Mouse (Mus musculus) CH12.LX (cell line): ENCODE results near the gene Ssbp2. TPM values are rescaled to one million over a fixed set of nuclear protein-coding genes. Genes with fewer than 3 reads are reported as not detected.

Experiments
- DNase-seq: peaks from one replicate; pipeline ENCODE4 v3.0.0-alpha.2; 2013; ENCODE audit errors: extremely low read depth
- H3K27ac ChIP-seq: 2 replicates; pipeline ENCODE4 v1.5.1; 2012; ENCODE audit warnings: low read depth, mild to moderate bottlenecking, control low read depth, moderate library complexity; ENCODE audit not compliant: insufficient read depth
- H3K27me3 ChIP-seq: replicated peaks from 2 replicates; pipeline ENCODE3; 2012; ENCODE audit warnings: inconsistent platforms
- H3K36me3 ChIP-seq, 2 experiments: replicated peaks in 1 of 2; 2 replicates each; pipeline versions ENCODE3 to v1.6.1; 2012; ENCODE audit warnings: inconsistent platforms in 1 of 2, low read length in 1 of 2, mild to moderate bottlenecking in 1 of 2, mixed read lengths in 1 of 2, moderate library complexity in 1 of 2; ENCODE audit not compliant: control insufficient read depth in 1 of 2, insufficient read depth in 1 of 2
- H3K4me1 ChIP-seq, 2 experiments: 2 replicates each; pipeline ENCODE4 v1.6.1; 2012; ENCODE audit warnings: inconsistent platforms in 1 of 2, moderate library complexity in 1 of 2; ENCODE audit not compliant: insufficient read depth in 2 of 2, control insufficient read depth in 1 of 2
- H3K4me2 ChIP-seq: 2 replicates; pipeline ENCODE4 v1.6.1; 2012; ENCODE audit warnings: low read depth, mild to moderate bottlenecking, control low read depth; ENCODE audit not compliant: poor library complexity, insufficient read depth, severe bottlenecking
- H3K4me3 ChIP-seq, 3 experiments: fragments of 150-350 bp in 1 of 3; sonication (generic) in 1 of 3; replicated peaks in 1 of 3; 2 replicates each; pipeline versions ENCODE3 to v1.5.1; 2011 to 2012; ENCODE audit warnings: low read depth in 2 of 3, low read length in 2 of 3, mild to moderate bottlenecking in 2 of 3, moderate library complexity in 2 of 3, control low read depth in 1 of 3, improper control_type of control experiment in 1 of 3, inconsistent platforms in 1 of 3, mixed read lengths in 1 of 3; ENCODE audit not compliant: poor library complexity in 1 of 3
- H3K79me2 ChIP-seq: replicated peaks from 2 replicates; pipeline ENCODE4 v1.6.1; 2012; ENCODE audit warnings: mild to moderate bottlenecking, moderate library complexity; ENCODE audit not compliant: control insufficient read depth, poor library complexity, insufficient read depth, severe bottlenecking; ENCODE audit errors: extremely low read depth
- H3K9ac ChIP-seq: 2 replicates; pipeline ENCODE4 v1.6.1; 2012; ENCODE audit warnings: low read depth, mild to moderate bottlenecking, control low read depth, moderate library complexity; ENCODE audit not compliant: insufficient read depth
- H3K9me3 ChIP-seq: replicated peaks from 2 replicates; pipeline ENCODE3; 2012; ENCODE audit warnings: low read length, inconsistent platforms, mixed read lengths
- CTCF ChIP-seq, 2 experiments: IDR thresholded peaks in 1 of 2; conservative IDR thresholded peaks in 1 of 2; 2 replicates each; pipeline ENCODE4 v1.5.1; 2011 to 2012; ENCODE audit warnings: low read depth in 2 of 2, low read length in 2 of 2, improper control_type of control experiment in 1 of 2, inconsistent platforms in 1 of 2, mild to moderate bottlenecking in 1 of 2, moderate library complexity in 1 of 2
- EP300 ChIP-seq: IDR thresholded peaks from 2 replicates; pipeline ENCODE4 v1.6.1; 2011; ENCODE audit warnings: low read length, improper control_type of control experiment
- ETS1 ChIP-seq: conservative IDR thresholded peaks from 2 replicates; pipeline ENCODE4 v1.6.1; 2012; ENCODE audit warnings: low read depth, mild to moderate bottlenecking, inconsistent platforms, low read length, improper control_type of control experiment, moderate library complexity
- HCFC1 ChIP-seq: IDR thresholded peaks from 2 replicates; pipeline ENCODE4 v1.6.1; 2012; ENCODE audit warnings: low read depth, mild to moderate bottlenecking, inconsistent platforms, low read length, improper control_type of control experiment
- MAX ChIP-seq: IDR thresholded peaks from 2 replicates; pipeline ENCODE4 v1.6.1; 2011; ENCODE audit warnings: low read length, improper control_type of control experiment
- MXI1 ChIP-seq: IDR thresholded peaks from 2 replicates; pipeline ENCODE4 v1.6.1; 2011; ENCODE audit warnings: mild to moderate bottlenecking, low read depth, low read length, improper control_type of control experiment
- POLR2AphosphoS2 ChIP-seq: IDR thresholded peaks from 2 replicates; pipeline ENCODE4 v1.6.1; 2011; ENCODE audit warnings: low read depth, low read length, improper control_type of control experiment
- UBTF ChIP-seq: IDR thresholded peaks from 2 replicates; pipeline ENCODE4 v1.6.1; 2012; ENCODE audit warnings: low read depth, mild to moderate bottlenecking, inconsistent platforms, low read length, improper control_type of control experiment, moderate library complexity
- USF1 ChIP-seq: IDR thresholded peaks from 2 replicates; pipeline ENCODE4 v1.6.1; 2014; ENCODE audit warnings: low read depth, mild to moderate bottlenecking, inconsistent platforms, low read length, improper control_type of control experiment
- USF2 ChIP-seq: conservative IDR thresholded peaks from 2 replicates; pipeline ENCODE4 v1.6.1; 2011; ENCODE audit warnings: low read depth, low read length, improper control_type of control experiment
- ZKSCAN1 ChIP-seq: IDR thresholded peaks from 2 replicates; pipeline ENCODE4 v1.6.1; 2012; ENCODE audit warnings: low read depth, inconsistent platforms, low read length, improper control_type of control experiment, borderline replicate concordance
- dilution Hi-C: fragments of 300-500 bp; cut with MboI; formaldehyde crosslinking; loops from 2 replicates; pipeline ENCODE4 v1.14.3; 2020; ENCODE audit warnings: low sequenced_read_pairs; ENCODE audit not compliant: extremely low pct_unique_long_range_greater_than_20kb, extremely low pct_ligation_motif_present
- in situ Hi-C: fragments of 300-500 bp; cut with MboI; formaldehyde crosslinking; loops from 3 replicates; pipeline ENCODE4 v1.14.3; 2019; ENCODE audit warnings: low sequenced_read_pairs, low pct_ligation_motif_present, low pct_unique_long_range_greater_than_20kb, mixed read lengths
- polyA plus RNA-seq: library from polyadenylated mRNA; unstranded; fragments of >175 nt; gene quantifications from 2 replicates; pipeline ENCODE4 v1.2.1, GENCODE M21; 2012; ENCODE audit warnings: low read depth; ENCODE audit not compliant: insufficient read length
- total RNA-seq, 2 experiments: library from RNA; depleted of rRNA; stranded (reverse); fragments of 300-350 nt in 1 of 2; fragments of >200 nt in 1 of 2; gene quantifications; 2 replicates each; pipeline ENCODE4 v1.2.3; 2012 to 2014

The Ssbp2 gene
- total and polyA plus RNA-seq, 3 experiments, result 1.9 to 3.6 (median 1.9) TPM

- H3K9me3 ChIP-seq, result no peaks in the 10 kb centered on the region
- H3K4me1 ChIP-seq, result no peaks in the 10 kb centered on the region
- H3K27ac ChIP-seq, result no peak overlapping the region
- no peaks in the 10 kb centered on the region for H3K27me3 ChIP-seq
- H3K79me2 ChIP-seq, result no peaks in the 10 kb centered on the region
- no peak for TF ChIP-seq ZKSCAN1
- no peak overlapping the region for H3K9ac ChIP-seq
- no peaks in the 10 kb centered on the region for H3K36me3 ChIP-seq
- H3K4me3 ChIP-seq, result no peak overlapping the region
- dilution Hi-C loops, result no loop called here
- in situ Hi-C loops, result no loop called here
- H3K4me2 ChIP-seq, result no peak overlapping the region
- no peak for DNase-seq
These were observed 156.8 kb downstream of the Ssbp2 start for GRCm38 (mm10) chr13:91616876-91617275.

GRCm38 (mm10) chr13:91619431-91619830 is 159.3 kb downstream of the Ssbp2 start:
- in situ Hi-C loops (no loop called here), dilution Hi-C loops (no loop called here)
- Histone ChIP-seq H3K4me3 (no peak overlapping the region), H3K9ac (no peak overlapping the region), H3K4me1 (no peaks in the 10 kb centered on the region), H3K9me3 (no peaks in the 10 kb centered on the region), H3K27ac (no peak overlapping the region), H3K4me2 (no peak overlapping the region), H3K36me3 (no peaks in the 10 kb centered on the region), H3K27me3 (no peaks in the 10 kb centered on the region), H3K79me2 (no peaks in the 10 kb centered on the region)
- TF ChIP-seq EP300, result no peak
- no peak for TF ChIP-seq MXI1
- TF ChIP-seq MAX, result no peak
- TF ChIP-seq ZKSCAN1, result no peak
- TF ChIP-seq UBTF, result no peak
- TF ChIP-seq POLR2AphosphoS2, result no peak
- no peak for TF ChIP-seq CTCF (conservative IDR thresholded peaks at IDR 0.05 in 1 of 2, IDR thresholded peaks at IDR 0.05 in 1 of 2; ENCODE audit: low read depth in 2 of 2, low read length in 2 of 2)
- TF ChIP-seq USF1, result no peak
- TF ChIP-seq USF2, result no peak
- no peak for DNase-seq

- Histone ChIP-seq H3K27ac (no peak overlapping the region), H3K79me2 (no peaks in the 10 kb centered on the region), H3K36me3 (no peaks in the 10 kb centered on the region), H3K4me1 (no peaks in the 10 kb centered on the region), H3K27me3 (no peaks in the 10 kb centered on the region), H3K4me3 (no peak overlapping the region), H3K9ac (no peak overlapping the region), H3K4me2 (no peak overlapping the region), H3K9me3 (no peaks in the 10 kb centered on the region)
- TF ChIP-seq UBTF (no peak), ETS1 (no peak), HCFC1 (no peak)
- in situ Hi-C loops, result no loop called here
- DNase-seq, result no peak
- dilution Hi-C loops, result no loop called here
These were observed 160.5 kb downstream of the Ssbp2 start for GRCm38 (mm10) chr13:91620541-91620940.
